Mouse (Mus musculus): ENCODE measurements around the gene Cdc45. TPM values are rescaled to one million over a fixed set of nuclear protein-coding genes. Genes with fewer than 3 reads are reported as not detected.
"Not testable (repeated sequence)": the region's sequence is repeated elsewhere in the genome, so short reads cannot be mapped to it uniquely, and the experiment has no call there.

Cdc45 gene
- 51.4 and 56.3 TPM in 2 replicates for polyA plus RNA-seq (2016; fragmentation: Nextera tagmentation; extraction: Ambion mirVana)

DNA sequence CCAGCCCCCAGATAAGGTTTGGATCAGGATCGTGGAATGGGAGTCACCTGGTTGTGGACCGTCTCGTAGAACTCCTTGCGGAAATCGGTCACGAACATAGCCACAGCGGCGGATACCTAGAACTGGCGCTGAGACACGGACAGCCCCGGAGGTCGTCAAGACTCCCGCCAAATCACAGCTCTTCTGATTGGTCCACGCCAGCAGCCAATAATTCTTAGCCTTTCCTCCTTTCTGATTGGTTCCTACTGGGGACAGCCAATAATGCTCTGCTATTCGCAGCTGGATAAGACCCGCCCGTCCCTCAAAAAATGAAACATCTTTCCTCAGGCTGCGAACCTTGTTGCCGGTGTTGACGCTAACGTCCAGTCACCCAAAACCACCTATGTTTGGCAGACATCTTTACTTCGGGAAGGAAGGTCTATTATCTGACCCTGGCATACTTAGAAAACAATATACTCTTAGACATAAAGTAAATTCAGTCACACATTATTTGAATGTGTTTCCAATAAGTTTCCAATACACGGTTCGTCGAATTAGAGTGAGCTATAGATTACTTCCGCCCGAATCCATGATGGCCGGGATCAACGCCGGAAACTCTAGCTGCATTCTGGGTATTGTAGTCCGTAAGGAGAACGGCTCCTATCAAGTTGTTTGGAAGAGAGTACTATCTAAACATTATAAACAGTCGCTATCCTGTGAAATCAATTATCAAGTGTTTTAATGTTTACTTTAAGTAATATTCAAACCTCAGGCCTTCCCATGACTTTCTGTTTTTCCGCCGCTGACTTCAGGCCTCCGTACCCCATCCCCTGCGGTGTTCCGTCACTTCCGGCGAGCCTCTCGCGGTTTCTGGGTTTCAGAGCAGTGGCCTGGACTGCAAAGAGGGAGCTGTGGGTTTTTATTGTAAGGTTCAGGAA is at the start of gene Cdc45, which contains the start of gene Ufd1:
Gene Cdc45, minus strand, starts transcription at position 520 of the 917 bp plus-strand sequence.
Gene Ufd1, plus strand, starts transcription at position 312 of the 917 bp plus-strand sequence.
- under 1% methylated on average over 42 of the region's 42 CpGs for WGBS
- Histone ChIP-seq H3K4me3 (peak within 1 kb of the TSS; percentile 85), H3K9me3 (no peaks in the 10 kb centered on the region), H3K4me2 (replicated peaks) (peak within 1 kb of the TSS; percentile 87), H3K27ac (peak within 1 kb of the TSS; percentile 64), H3K4me1 (peaks cover 17% of the 10 kb centered on the region), H3K36me3 (peaks cover 40% of the 10 kb centered on the region), H3K27me3 (no peaks in the 10 kb centered on the region), H3K9ac (peak within 1 kb of the TSS; percentile 80)
- peak; percentile 93 for ATAC-seq (ENCODE audit: insufficient number of reproducible peaks, insufficient read depth, low FRiP score, low TSS enrichment)

DNA sequence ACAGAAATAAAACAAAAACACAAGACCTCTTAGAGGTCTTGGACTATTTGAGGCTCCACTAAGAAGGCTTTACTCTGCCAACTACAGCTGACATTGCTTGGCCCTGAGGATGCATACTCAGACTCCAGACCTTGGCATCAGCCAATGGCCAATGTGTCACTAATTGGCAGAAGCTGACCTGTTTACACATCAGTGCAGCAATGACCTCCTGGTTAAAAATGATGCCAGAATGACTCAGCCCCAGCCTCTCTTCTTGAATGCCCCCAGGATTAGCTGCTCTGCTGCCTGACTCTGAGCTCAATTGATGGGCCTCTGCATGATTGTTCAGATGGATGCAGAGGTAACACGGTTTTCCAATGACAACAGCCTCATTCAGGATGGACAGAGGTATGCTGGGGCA is 48.4 kb upstream of the Cdc45 start:
- Histone ChIP-seq H3K27me3 (no peaks in the 10 kb centered on the region), H3K9ac (no peak overlapping the region), H3K36me3 (no peaks in the 10 kb centered on the region), H3K4me2 (replicated peaks) (no peak overlapping the region), H3K4me3 (no peak overlapping the region), H3K9me3 (no peaks in the 10 kb centered on the region), H3K27ac (no peak overlapping the region), H3K4me1 (no peaks in the 10 kb centered on the region)
- ATAC-seq (ENCODE audit: insufficient number of reproducible peaks, insufficient read depth, low FRiP score, low TSS enrichment) = no peak
- WGBS = 63% methylated on average over 1 of the region's 1 CpGs

DNA sequence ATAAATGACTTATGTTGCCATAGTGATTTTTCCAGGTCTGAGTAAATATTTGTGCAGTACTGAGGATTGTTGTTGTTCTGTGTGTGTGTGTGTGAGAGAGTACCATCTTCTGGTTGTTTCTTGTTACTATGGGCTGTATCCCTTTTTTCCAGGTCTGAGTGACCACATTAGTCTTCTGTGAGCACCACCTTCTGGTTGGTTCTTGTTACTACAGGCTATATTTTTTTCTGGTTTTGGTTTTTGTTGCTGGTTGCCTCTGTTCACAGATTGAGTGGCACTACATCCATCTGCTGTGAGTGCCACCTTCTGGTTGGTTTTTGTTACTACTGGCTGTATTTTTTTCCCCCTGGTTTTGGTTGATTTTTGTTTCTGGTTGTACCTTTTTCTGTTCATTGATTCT is 46.8 kb upstream of the Cdc45 start:
- H3K36me3 ChIP-seq = no peaks in the 10 kb centered on the region
- no peaks in the 10 kb centered on the region for H3K4me1 ChIP-seq
- ATAC-seq (ENCODE audit: insufficient number of reproducible peaks, insufficient read depth, low FRiP score, low TSS enrichment) = no peak
- H3K9me3 ChIP-seq = no peaks in the 10 kb centered on the region
- H3K27ac ChIP-seq = no peak overlapping the region
- no peak overlapping the region for H3K4me3 ChIP-seq
- no peaks in the 10 kb centered on the region for H3K27me3 ChIP-seq
- H3K4me2 ChIP-seq (replicated peaks) = no peak overlapping the region
- no peak overlapping the region for H3K9ac ChIP-seq

DNA sequence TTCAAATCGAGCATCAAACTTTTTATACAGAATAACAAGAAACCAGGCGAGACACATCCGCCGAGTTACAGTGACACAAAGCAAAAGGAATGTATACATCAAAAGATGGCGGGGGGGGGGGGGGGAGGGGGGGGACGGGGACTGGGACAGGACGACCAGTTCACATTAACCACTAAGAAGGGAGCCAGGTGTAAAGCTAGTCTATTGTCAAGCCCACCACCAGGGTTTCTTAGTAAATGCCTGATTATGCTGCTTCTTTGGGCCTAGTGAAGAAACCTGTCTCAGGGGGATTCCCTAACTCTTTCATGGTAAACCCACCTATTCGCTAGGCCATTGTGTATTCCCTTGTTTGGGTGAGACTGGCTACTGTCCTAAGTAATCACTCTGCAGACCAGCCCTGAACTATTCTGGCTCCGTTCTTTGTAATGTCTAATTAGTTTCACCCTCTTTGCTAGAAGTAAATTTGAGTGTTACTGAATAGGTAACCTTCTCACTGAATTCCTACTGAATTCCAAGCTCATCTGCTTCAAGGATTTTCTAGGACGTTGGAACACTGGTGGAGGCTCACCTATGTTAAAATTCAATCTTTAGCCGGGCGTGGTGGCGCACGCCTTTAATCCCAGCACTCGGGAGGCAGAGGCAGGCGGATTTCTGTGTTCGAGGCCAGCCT is 37.9 kb upstream of the Cdc45 start:
- H3K27ac ChIP-seq; ATAC-seq (ENCODE audit: insufficient number of reproducible peaks, insufficient read depth, low FRiP score, low TSS enrichment); H3K4me2 ChIP-seq (replicated peaks); H3K9ac ChIP-seq; H3K4me1 ChIP-seq; H3K4me3 ChIP-seq; H3K36me3 ChIP-seq; H3K27me3 ChIP-seq; H3K9me3 ChIP-seq: not testable (repeated sequence)
- 84% methylated on average over 17 of the region's 17 CpGs for WGBS

DNA sequence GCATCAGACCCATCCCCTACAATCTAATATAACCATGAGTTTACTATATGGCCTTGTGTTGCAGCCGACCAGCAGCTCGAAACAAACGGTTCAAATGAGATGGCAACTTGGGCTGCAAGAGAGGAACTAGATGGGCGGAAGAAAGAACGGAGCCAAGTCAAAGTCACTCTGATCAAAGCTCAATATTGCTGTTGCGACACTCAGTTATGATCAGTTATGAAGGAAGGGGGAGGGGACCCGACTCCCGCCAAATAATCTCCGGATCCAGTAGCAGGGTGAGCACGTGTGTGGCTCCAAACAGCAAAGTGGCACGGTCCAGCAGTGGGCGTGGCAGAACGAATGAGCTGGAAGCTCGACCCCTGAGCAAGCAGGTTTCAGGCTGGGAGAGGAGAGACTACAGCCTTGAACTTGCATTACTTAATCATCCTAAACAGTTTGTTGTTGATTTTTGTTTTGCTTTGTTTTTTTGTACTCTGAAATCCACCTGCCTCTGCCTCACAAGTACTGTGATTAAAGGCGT is 34.6 kb upstream of the Cdc45 start:
- WGBS = 89% methylated on average over 15 of the region's 15 CpGs
- no peak overlapping the region for H3K4me2 ChIP-seq (replicated peaks)
- H3K9me3 ChIP-seq = no peaks in the 10 kb centered on the region
- H3K4me3 ChIP-seq = no peak overlapping the region
- no peaks in the 10 kb centered on the region for H3K27me3 ChIP-seq
- H3K9ac ChIP-seq = no peak overlapping the region
- no peak overlapping the region for H3K27ac ChIP-seq
- H3K4me1 ChIP-seq = no peaks in the 10 kb centered on the region
- no peak for ATAC-seq (ENCODE audit: insufficient number of reproducible peaks, insufficient read depth, low FRiP score, low TSS enrichment)
- H3K36me3 ChIP-seq = no peaks in the 10 kb centered on the region; the same call in 1 of the 2 replicates

DNA sequence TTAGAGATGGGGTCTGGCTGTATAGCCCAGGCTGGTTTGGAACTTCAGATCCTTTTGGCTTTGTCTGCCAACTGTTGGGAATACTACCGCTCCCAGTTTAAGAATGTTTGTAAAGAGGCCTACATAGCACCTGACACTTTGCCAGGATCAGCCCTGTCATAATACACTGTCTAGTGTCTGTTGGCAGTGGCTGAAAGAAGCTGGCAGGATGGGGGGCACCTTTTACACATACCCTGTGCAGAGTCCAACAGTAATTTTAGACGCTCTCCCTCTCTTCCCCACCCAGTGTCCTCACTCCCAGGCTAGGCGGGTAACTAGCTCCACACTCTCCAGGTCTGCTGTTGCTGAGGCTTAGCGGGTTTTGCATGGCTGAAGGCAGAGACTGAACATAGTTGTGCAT is 26.6 kb upstream of the Cdc45 start:
- Histone ChIP-seq H3K9me3 (no peaks in the 10 kb centered on the region), H3K27ac (no peak overlapping the region), H3K36me3 (peaks cover 13% of the 10 kb centered on the region), H3K4me1 (peaks cover 4% of the 10 kb centered on the region; the same call in 1 of the 2 replicates), H3K9ac (no peak overlapping the region), H3K4me3 (no peak overlapping the region), H3K4me2 (replicated peaks) (no peak overlapping the region), H3K27me3 (no peaks in the 10 kb centered on the region)
- no peak for ATAC-seq (ENCODE audit: insufficient number of reproducible peaks, insufficient read depth, low FRiP score, low TSS enrichment)
- WGBS = 96% methylated on average over 4 of the region's 4 CpGs

DNA sequence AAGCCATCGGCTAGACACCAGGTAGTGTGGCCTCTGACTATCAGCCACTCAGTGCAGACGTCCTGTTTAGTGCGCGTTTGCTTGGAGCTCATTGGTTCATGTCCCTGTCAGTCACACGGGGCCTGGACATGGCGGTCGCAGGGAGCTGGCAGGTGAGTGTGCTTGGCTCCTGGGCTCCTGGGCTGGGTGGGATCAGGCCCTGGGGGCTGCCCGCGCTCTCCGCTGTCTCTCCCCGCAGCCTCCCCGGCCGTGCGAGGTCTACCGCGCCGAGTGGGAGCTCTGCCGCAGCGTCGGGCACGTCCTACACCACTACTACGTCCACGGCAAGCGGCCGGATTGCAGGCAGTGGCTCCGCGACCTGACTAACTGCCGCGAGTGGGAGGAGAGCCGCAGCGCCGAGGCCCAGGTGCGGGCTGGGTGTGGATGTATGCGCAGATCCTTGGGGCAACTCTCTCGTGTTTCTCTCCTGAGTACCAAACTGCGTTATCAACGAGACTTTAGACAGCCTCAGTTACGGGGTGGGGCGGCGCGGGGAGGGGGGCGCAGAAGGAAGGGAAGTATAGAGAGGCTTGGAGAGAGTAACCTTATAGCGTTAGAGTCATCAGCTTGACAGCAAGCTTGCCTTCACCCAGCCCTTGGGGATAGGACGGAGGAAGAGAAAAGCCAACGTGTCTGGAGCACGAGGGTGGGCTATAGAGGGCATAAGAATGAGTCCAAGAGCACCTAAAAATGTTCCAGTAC is 24.9 kb upstream of the Cdc45 start, which contains the start of the genes 2510002D24Rik and Gm28539:
Gene 2510002D24Rik, plus strand, starts transcription at position 111 of the 741 bp plus-strand sequence.
Gene Gm28539, plus strand, starts transcription at position 117 of the 741 bp plus-strand sequence.
- WGBS = 1% methylated on average over 45 of the region's 46 CpGs
- Histone ChIP-seq H3K27me3 (no peaks in the 10 kb centered on the region), H3K9ac (peak within 1 kb of the TSS; percentile 85), H3K4me2 (replicated peaks) (peak within 1 kb of the TSS; percentile 70), H3K27ac (peak within 1 kb of the TSS; percentile 70; the same call in 1 of the 2 replicates), H3K9me3 (no peaks in the 10 kb centered on the region), H3K36me3 (peaks cover 25% of the 10 kb centered on the region), H3K4me1 (peaks cover 4% of the 10 kb centered on the region; the same call in 1 of the 2 replicates), H3K4me3 (peak within 1 kb of the TSS; percentile 95)
- ATAC-seq (ENCODE audit: insufficient number of reproducible peaks, insufficient read depth, low FRiP score, low TSS enrichment) = peak; percentile 99

DNA sequence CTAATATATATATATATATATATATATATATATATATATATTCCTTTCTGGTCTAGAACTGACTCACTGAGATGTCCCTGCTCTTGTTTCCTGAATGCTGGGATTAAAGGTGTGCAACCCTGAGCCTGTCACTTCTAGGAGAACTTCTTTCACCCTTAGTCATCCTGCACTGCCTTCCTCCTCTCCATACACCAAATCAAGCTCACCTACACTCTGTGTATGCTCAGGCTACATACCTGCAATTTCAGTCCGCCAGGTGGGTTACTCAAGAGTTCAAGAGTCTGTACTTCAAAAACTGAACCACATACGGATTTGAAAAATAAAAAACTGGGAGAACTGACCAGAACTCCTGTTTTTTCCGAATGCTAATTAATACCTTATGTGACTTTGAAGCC is 24.3 kb upstream of the Cdc45 start:
- no peaks in the 10 kb centered on the region for H3K27me3 ChIP-seq
- WGBS = 22% methylated on average over 3 of the region's 3 CpGs
- no peaks in the 10 kb centered on the region for H3K9me3 ChIP-seq
- no peak overlapping the region for H3K27ac ChIP-seq
- H3K9ac ChIP-seq = peak overlapping the region; percentile 85; the same call in 1 of the 2 replicates
- peaks cover 27% of the 10 kb centered on the region for H3K36me3 ChIP-seq
- peaks cover 4% of the 10 kb centered on the region; the same call in 1 of the 2 replicates for H3K4me1 ChIP-seq
- ATAC-seq (ENCODE audit: insufficient number of reproducible peaks, insufficient read depth, low FRiP score, low TSS enrichment) = peak; percentile 39; the same call in 1 of the 2 replicates
- H3K4me3 ChIP-seq = peak overlapping the region; percentile 95
- peak overlapping the region; percentile 70 for H3K4me2 ChIP-seq (replicated peaks)

DNA sequence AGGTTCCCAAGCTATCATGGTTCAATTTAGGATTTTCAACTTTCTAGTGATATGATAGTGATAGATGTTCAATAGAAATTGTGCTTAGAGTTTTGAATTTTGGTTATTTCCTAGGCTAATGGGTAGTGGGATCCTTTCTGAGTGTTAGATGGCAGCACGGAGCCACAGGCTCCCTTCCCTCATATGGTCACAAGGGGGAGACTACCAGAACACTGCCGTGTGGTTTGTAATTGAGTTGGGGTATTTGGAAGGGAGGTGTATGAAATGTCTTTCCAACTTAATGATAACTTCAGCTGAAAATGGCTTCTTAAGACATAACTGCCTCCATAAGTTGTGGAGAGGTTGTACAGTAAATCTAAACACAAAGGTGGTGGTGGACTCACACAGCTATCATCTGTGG is 21.7 kb upstream of the Cdc45 start:
- Histone ChIP-seq H3K9ac (no peak overlapping the region), H3K9me3 (no peaks in the 10 kb centered on the region), H3K4me1 (peaks cover 4% of the 10 kb centered on the region; the same call in 1 of the 2 replicates), H3K4me3 (no peak overlapping the region), H3K27me3 (no peaks in the 10 kb centered on the region), H3K36me3 (peaks cover 48% of the 10 kb centered on the region), H3K27ac (no peak overlapping the region), H3K4me2 (replicated peaks) (no peak overlapping the region)
- WGBS = 69% methylated on average over 2 of the region's 2 CpGs
- ATAC-seq (ENCODE audit: insufficient number of reproducible peaks, insufficient read depth, low FRiP score, low TSS enrichment) = no peak

DNA sequence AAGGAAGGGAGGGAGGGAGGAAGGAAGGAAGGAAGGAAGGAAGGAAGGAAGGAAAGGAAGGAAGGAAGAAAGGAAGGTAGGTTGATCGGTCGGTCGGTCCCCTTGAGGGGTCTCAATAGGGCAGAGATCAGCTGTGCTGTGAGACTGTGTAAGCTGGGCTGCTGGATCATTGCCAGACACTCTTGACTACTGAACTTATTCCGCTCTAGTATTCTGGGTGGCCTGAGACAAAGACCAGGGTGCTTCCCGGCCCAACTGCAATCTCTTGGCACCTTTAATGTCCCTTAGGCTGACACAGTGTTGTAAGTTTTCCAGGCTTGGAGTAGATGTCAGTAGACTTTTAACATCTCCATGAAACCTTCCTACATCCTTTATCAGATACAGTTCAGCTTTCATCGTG is 17.3 kb upstream of the Cdc45 start:
- Histone ChIP-seq H3K9ac (no peak overlapping the region), H3K27ac (no peak overlapping the region), H3K27me3 (no peaks in the 10 kb centered on the region), H3K9me3 (no peaks in the 10 kb centered on the region), H3K4me3 (no peak overlapping the region), H3K4me1 (no peaks in the 10 kb centered on the region), H3K4me2 (replicated peaks) (no peak overlapping the region), H3K36me3 (peaks cover 84% of the 10 kb centered on the region)
- whole genome bisulfite sequencing = 90% methylated on average over 6 of the region's 6 CpGs
- no peak for ATAC-seq (ENCODE audit: insufficient number of reproducible peaks, insufficient read depth, low FRiP score, low TSS enrichment)

DNA sequence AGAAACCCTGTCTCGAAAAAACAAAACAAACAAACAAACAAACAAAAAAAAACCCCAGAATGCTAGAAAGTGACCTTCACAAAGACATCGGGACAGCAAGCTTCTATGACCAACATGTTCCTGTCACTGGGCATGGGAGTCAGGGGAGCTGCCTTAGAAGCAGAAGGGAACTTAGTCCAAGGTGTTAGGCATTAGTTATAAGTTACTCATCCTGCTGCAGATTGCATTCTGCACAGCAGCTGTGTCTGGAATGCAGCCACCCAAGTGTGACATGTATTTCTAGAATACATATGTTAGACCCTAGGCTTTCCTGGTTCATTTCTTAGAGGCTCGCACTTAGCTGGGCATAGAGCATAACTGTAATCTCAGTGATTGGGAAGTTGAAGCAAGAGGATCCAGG is 16.8 kb upstream of the Cdc45 start:
- Histone ChIP-seq H3K4me3 (no peak overlapping the region), H3K9ac (no peak overlapping the region), H3K27ac (no peak overlapping the region), H3K4me1 (no peaks in the 10 kb centered on the region), H3K27me3 (no peaks in the 10 kb centered on the region), H3K4me2 (replicated peaks) (no peak overlapping the region), H3K9me3 (no peaks in the 10 kb centered on the region), H3K36me3 (peaks cover 82% of the 10 kb centered on the region)
- WGBS = 92% methylated on average over 3 of the region's 3 CpGs
- no peak for ATAC-seq (ENCODE audit: insufficient number of reproducible peaks, insufficient read depth, low FRiP score, low TSS enrichment)
